Mouse (Mus musculus) MEL (cell line): Measurements from ENCODE around the gene S100b.

Experiments
- BHLHE40 ChIP-seq: IDR thresholded peaks from 2 replicates; pipeline ENCODE4 v1.6.1; 2012; ENCODE audit warnings: low read depth, mild to moderate bottlenecking, inconsistent platforms, low read length, improper control_type of control experiment, borderline replicate concordance
- GATA1 ChIP-seq: IDR thresholded peaks from 2 replicates; pipeline ENCODE4 v1.6.1; 2011; ENCODE audit warnings: low read depth, low read length, improper control_type of control experiment
- KAT2A ChIP-seq: conservative IDR thresholded peaks from 2 replicates; pipeline ENCODE4 v1.6.1; 2012; ENCODE audit warnings: low read depth, low read length, improper control_type of control experiment, inconsistent platforms
- MAFK ChIP-seq: IDR thresholded peaks from 2 replicates; pipeline ENCODE4 v1.6.1; 2011; ENCODE audit warnings: low read depth, mild to moderate bottlenecking, low read length, improper control_type of control experiment, borderline replicate concordance
- MXI1 ChIP-seq: IDR thresholded peaks from 2 replicates; pipeline ENCODE4 v1.6.1; 2011; ENCODE audit warnings: mild to moderate bottlenecking, low read depth, low read length, improper control_type of control experiment
- POLR2A ChIP-seq, 2 experiments: IDR thresholded peaks; 2 replicates each; pipeline ENCODE4 v1.6.1; 2011 to 2012; ENCODE audit warnings: low read length in 2 of 2, mild to moderate bottlenecking in 2 of 2, control low read depth in 1 of 2, improper control_type of control experiment in 1 of 2, low read depth in 1 of 2, moderate library complexity in 1 of 2; ENCODE audit not compliant: control insufficient read depth in 1 of 2, insufficient read depth in 1 of 2, poor library complexity in 1 of 2
- USF1 ChIP-seq: IDR thresholded peaks from 2 replicates; pipeline ENCODE4 v1.6.1; 2014; ENCODE audit warnings: low read depth, mild to moderate bottlenecking, inconsistent platforms, low read length, improper control_type of control experiment, moderate library complexity
- USF2 ChIP-seq, 2 experiments: IDR thresholded peaks; 2 replicates each; pipeline ENCODE4 v1.6.1; 2011 to 2012; ENCODE audit warnings: improper control_type of control experiment in 2 of 2, low read length in 2 of 2, borderline replicate concordance in 1 of 2, inconsistent platforms in 1 of 2, low read depth in 1 of 2, mild to moderate bottlenecking in 1 of 2; ENCODE audit not compliant: insufficient read depth in 1 of 2

DNA sequence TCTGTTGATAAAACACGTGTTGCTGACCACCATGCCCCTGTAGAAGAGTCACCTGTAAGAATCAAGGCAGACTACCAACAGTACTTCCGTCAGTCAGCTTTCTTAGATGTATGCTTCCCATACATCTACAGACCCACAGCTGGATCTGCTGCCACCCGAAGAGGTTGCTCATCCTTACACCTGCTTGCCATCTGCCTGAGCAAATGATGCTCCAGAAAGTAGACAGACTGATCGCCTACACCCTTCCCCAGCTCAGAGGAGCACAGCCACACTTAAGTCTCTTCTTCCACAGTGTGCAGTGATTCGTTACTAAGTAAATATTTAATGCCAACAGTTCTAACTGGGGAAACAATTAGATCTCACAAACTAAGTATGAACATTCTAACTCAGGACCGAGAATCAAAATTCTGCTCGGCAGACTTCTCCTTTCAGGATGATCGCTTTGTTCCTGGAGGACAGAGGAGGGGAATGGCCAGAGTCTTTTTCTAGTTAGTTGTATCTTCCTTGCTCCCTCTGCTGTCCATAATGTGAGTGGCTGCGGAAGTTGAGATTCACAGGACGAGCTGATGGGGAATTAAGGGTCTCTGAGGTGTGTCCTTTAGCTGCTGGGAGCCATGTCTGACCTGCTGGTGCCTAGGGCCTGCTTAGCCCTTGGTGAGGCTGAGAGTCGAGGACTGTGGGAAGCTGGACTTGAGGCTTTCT lies 6.9 kb downstream of the S100b start:
- no peak for TF ChIP-seq MAFK
- no peak for TF ChIP-seq MXI1
- no peak for TF ChIP-seq POLR2A (IDR thresholded peaks at IDR 0.05; ENCODE audit: control insufficient read depth in 1 of 2, insufficient read depth in 1 of 2, low read depth in 1 of 2, low read length in 2 of 2, poor library complexity in 1 of 2)
- TF ChIP-seq USF2 (IDR thresholded peaks at IDR 0.05; ENCODE audit: borderline replicate concordance in 1 of 2, insufficient read depth in 1 of 2, low read depth in 1 of 2, low read length in 2 of 2), result no peak
- TF ChIP-seq BHLHE40, result no peak
- TF ChIP-seq GATA1, result no peak
- TF ChIP-seq KAT2A, result no peak
- TF ChIP-seq USF1, result no peak
